Mouse (Mus musculus): ENCODE measurements around the gene Naip6. TPM values are rescaled to one million over a fixed set of nuclear protein-coding genes. Genes with fewer than 3 reads are reported as not detected.

Gene Naip6
- 0.30 TPM for polyA plus RNA-seq (2017; shearing (Covaris generic))

GRCm38 (mm10) chr13:100317256-100317893 lies at the start of gene Naip6:
Gene Naip6 (minus strand): TSS chr13:100317674.

GRCm38 (mm10) chr13:100246223-100246622 lies 71.3 kb downstream of the Naip6 start, which contains the start of gene Naip5:
Gene Naip5 (minus strand): TSS chr13:100246323.

Other genes with a start within 250 kb of the Naip6 start
- gene Bdp1, start 213.6 kb downstream of the Naip6 start, polyA plus RNA-seq (2017; shearing (Covaris generic)): 81.1 TPM
- 2.6 TPM for gene Serf1, start 209.7 kb downstream of the Naip6 start, polyA plus RNA-seq (2017; shearing (Covaris generic))
- gene Smn1, start 192.8 kb downstream of the Naip6 start, polyA plus RNA-seq (2017; shearing (Covaris generic)): 23.9 TPM
- 3.9 TPM for gene Naip2, start 115.6 kb downstream of the Naip6 start, polyA plus RNA-seq (2017; shearing (Covaris generic))
- 0.75 TPM for gene Naip5, start 71.4 kb downstream of the Naip6 start, polyA plus RNA-seq (2017; shearing (Covaris generic))
- gene Naip1, start 135.2 kb upstream of the Naip6 start, polyA plus RNA-seq (2017; shearing (Covaris generic)): not detected
- gene Gtf2h2, start 174.9 kb upstream of the Naip6 start, polyA plus RNA-seq (2017; shearing (Covaris generic)): 36.9 TPM
- not detected for gene Ocln, start 235.0 kb upstream of the Naip6 start, polyA plus RNA-seq (2017; shearing (Covaris generic))